Comparison of ENCODE assay signal across 17 mouse cellular contexts in genomic region chr2:154765554-154766008, GRCm38 (mm10). TPM values are rescaled to one million over a fixed set of nuclear protein-coding genes. Genes with fewer than 3 reads are reported as not detected.
DNase-seq lines count a peak whose midpoint lies in the region; ATAC-seq and TF ChIP-seq lines count a peak whose summit lies in the region.
"Had no signal": no experiment of that assay in that cellular context is flagged by ENCODE, and none has a peak within 500 bp of the region (broad histone marks: within the 10 kb centered on the region; RNA-seq: fewer than 3 reads in every experiment).

No protein-coding gene starts in this region.

- WGBS in kidney, adult 2 months = 53% methylated on average over 8 of the region's 8 CpGs
- 3% methylated on average over 8 of the region's 8 CpGs for WGBS in macrophage (ENCODE audit: missing documents)
- 79% methylated on average over 8 of the region's 8 CpGs for WGBS in midbrain, embryonic 11.5 days

- no peak for TF ChIP-seq POLR2A in kidney, adult 2 months (IDR thresholded peaks at IDR 0.05; ENCODE audit: low read depth, low read length)
- no peak for TF ChIP-seq POLR2A in MEL (IDR thresholded peaks at IDR 0.05; ENCODE audit: control insufficient read depth in 1 of 2, insufficient read depth in 1 of 2, low read depth in 1 of 2, low read length in 2 of 2, poor library complexity in 1 of 2)

- 0 out of 2 replicates have a peak, but pooled peaks have one; percentile 36 for ATAC-seq in erythroblast, adult 5-6 weeks (replicated peaks; ENCODE audit: low FRiP score, poor library complexity, severe bottlenecking)
- no peak for ATAC-seq in midbrain, embryonic 11.5 days (ENCODE audit: low FRiP score)
- ATAC-seq: forebrain, postnatal 0 days; hindbrain, postnatal 0 days had no signal

- H3K79me2 ChIP-seq in MEL (ENCODE audit: control insufficient read depth, insufficient read depth, low read length, poor library complexity) (no peaks in the 10 kb centered on the region), macrophage (ENCODE audit: inconsistent target) (no peaks in the 10 kb centered on the region)

- H3K36me3 ChIP-seq in kidney, adult 2 months (ENCODE audit: control insufficient read depth, insufficient read depth, low read length) = no peaks in the 10 kb centered on the region
- H3K36me3 ChIP-seq in MEL (ENCODE audit: control insufficient read depth in 1 of 2, insufficient read depth in 2 of 2, low read length in 2 of 2) (peaks cover 0 to 2% of the 10 kb centered on the region in 2 experiments; a peak in 2 of 4 replicates), macrophage (ENCODE audit: inconsistent target) (no peaks in the 10 kb centered on the region)
- no peaks in the 10 kb centered on the region for H3K36me3 ChIP-seq in midbrain, embryonic 11.5 days (ENCODE audit: control insufficient read depth, insufficient read depth, low read length)
- H3K36me3 ChIP-seq: limb, embryonic 13.5 days had no signal

- H3K4me1 ChIP-seq in kidney, adult 2 months (ENCODE audit: control insufficient read depth, insufficient read depth, low read length) = no peaks in the 10 kb centered on the region
- peaks cover 0 to 19% of the 10 kb centered on the region in 2 experiments; a peak in 2 of 4 replicates for H3K4me1 ChIP-seq in MEL (ENCODE audit: control insufficient read depth in 1 of 2, insufficient read depth in 2 of 2, low read length in 2 of 2)
- H3K4me1 ChIP-seq in midbrain, embryonic 11.5 days (ENCODE audit: control insufficient read depth, insufficient read depth, low read length) = no peaks in the 10 kb centered on the region

- no peak for TF ChIP-seq RAD21 in MEL (IDR thresholded peaks at IDR 0.05; ENCODE audit: low read depth, low read length)

- H3K27ac ChIP-seq in kidney, adult 2 months (ENCODE audit: insufficient read depth, low read depth, low read length) = no peak overlapping the region
- H3K27ac ChIP-seq in MEL (ENCODE audit: control insufficient read depth, low read depth, low read length) (no peak overlapping the region), macrophage (peak overlapping the region; percentile 17; the same call in 1 of the 2 replicates)
- no peak overlapping the region for H3K27ac ChIP-seq in midbrain, embryonic 11.5 days (ENCODE audit: low read depth, low read length)
- H3K27ac ChIP-seq: heart, adult 2 months; hindbrain, postnatal 0 days; limb, embryonic 13.5 days had no signal

- H3K9ac ChIP-seq in MEL (ENCODE audit: control insufficient read depth, low read depth, low read length, poor library complexity, severe bottlenecking) = no peak overlapping the region
- H3K9ac ChIP-seq in midbrain, embryonic 11.5 days (ENCODE audit: low read length) = no peak overlapping the region
- H3K9ac ChIP-seq: forebrain, postnatal 0 days; limb, embryonic 13.5 days had no signal

- no peak overlapping the region for H3K4me3 ChIP-seq in kidney, adult 2 months (ENCODE audit: insufficient read depth, low read depth, low read length)
- H3K4me3 ChIP-seq in MEL (ENCODE audit: control insufficient read depth in 1 of 2, insufficient read depth in 1 of 2, low read depth in 2 of 2, low read length in 2 of 2) (no peak overlapping the region), macrophage (ENCODE audit: inconsistent target) (no peak overlapping the region)
- no peak overlapping the region for H3K4me3 ChIP-seq in midbrain, embryonic 11.5 days (ENCODE audit: low read depth, low read length)
- H3K4me3 ChIP-seq: heart, adult 2 months; limb, embryonic 13.5 days had no signal

- DNase-seq in kidney, adult 2 months = peak; percentile 8
- DNase-seq in kidney, adult 11 months = no peak
- peak; percentile 73 for DNase-seq in MEL (ENCODE audit: low read depth, low spot score)
- DNase-seq in urinary bladder, postnatal 10 days (ENCODE audit: low spot score) = no peak
- DNase-seq in midbrain, embryonic 11.5 days (ENCODE audit: low spot score, missing footprints) = no peak
- DNase-seq in cerebellum, adult 18-20 months = no peak
- DNase-seq: cerebellum, postnatal 14 days; forebrain, postnatal 0 days; layer of hippocampus, postnatal 36 days; right cerebral cortex, postnatal 4 days had no signal

- TF ChIP-seq CTCF in kidney, adult 2 months (conservative IDR thresholded peaks at IDR 0.05; ENCODE audit: insufficient read depth, insufficient read length, low read depth, low read length) = no peak
- TF ChIP-seq CTCF in MEL (IDR thresholded peaks at IDR 0.05 in 2 of 3, conservative IDR thresholded peaks at IDR 0.05 in 1 of 3; ENCODE audit: control insufficient read depth in 1 of 3, insufficient read depth in 1 of 3, low read depth in 2 of 3, low read length in 3 of 3, poor library complexity in 1 of 3, severe bottlenecking in 1 of 3) = no peak

- no peak for TF ChIP-seq EP300 in MEL (IDR thresholded peaks at IDR 0.05; ENCODE audit: low read depth in 1 of 2, low read length in 2 of 2)

- no peaks in the 10 kb centered on the region for H3K27me3 ChIP-seq in kidney, adult 2 months (replicated peaks; ENCODE audit: control insufficient read depth, insufficient read depth, low read length)
- no peaks in the 10 kb centered on the region; a peak in 1 of 4 replicates for H3K27me3 ChIP-seq in MEL (ENCODE audit: control insufficient read depth in 1 of 2, insufficient read depth in 2 of 2, low read length in 2 of 2)
- no peaks in the 10 kb centered on the region for H3K27me3 ChIP-seq in midbrain, embryonic 11.5 days (ENCODE audit: control insufficient read depth, insufficient read depth, low read length)
- H3K27me3 ChIP-seq: limb, embryonic 13.5 days had no signal

- H3K9me3 ChIP-seq in MEL (replicated peaks; ENCODE audit: insufficient read depth, low read length) = no peaks in the 10 kb centered on the region
- no peaks in the 10 kb centered on the region for H3K9me3 ChIP-seq in midbrain, embryonic 11.5 days (ENCODE audit: control insufficient read depth, low read length)

- H3K4me2 ChIP-seq in midbrain, embryonic 11.5 days = no peak overlapping the region
- H3K4me2 ChIP-seq: limb, embryonic 13.5 days had no signal

TF ChIP-seq in MEL, 35 proteins besides CTCF, POLR2A, EP300 and RAD21:
- TF ChIP-seq MEF2A (IDR thresholded peaks at IDR 0.05; ENCODE audit: extremely low read depth, insufficient replicate concordance, low read depth, low read length, poor library complexity, severe bottlenecking) = no peak
- 0 out of 2 replicates have a peak, but pooled peaks have one; percentile 24 for TF ChIP-seq SIN3A (IDR thresholded peaks at IDR 0.05; ENCODE audit: low read length)

RNA-seq across cellular contexts. Expression of gene Gm14214, which starts 4.2 kb away (rescaled TPM):
- not detected in 2 replicates for polyA plus RNA-seq in kidney, adult 2 months (2012; rRNA removed)
- not detected in 2 replicates for total RNA-seq in MEL (2012; rRNA removed)
- polyA plus RNA-seq in MEL (2012; ENCODE audit: insufficient read depth in 1 of 2, insufficient read length in 2 of 2, low read depth in 1 of 2, low replicate concordance in 2 of 2, missing spikeins in 1 of 2) (under 1 TPM in 1 of 2 experiments, not detected in 1; 0.17 TPM), macrophage (2018) (not detected in 3 replicates)
- not detected in 2 replicates for total RNA-seq in erythroblast, adult 5-6 weeks (2015; ENCODE audit: low replicate concordance)
- not detected in 2 replicates for total RNA-seq in erythroblast, adult 5-6 weeks (2017; ENCODE audit: low replicate concordance)
- total RNA-seq in macrophage (2018; cell fraction: chromatin; rRNA removed) = not detected
- not detected for total RNA-seq in macrophage (2018; cell fraction: cytosol; rRNA removed)
- total RNA-seq in macrophage (2018; cell fraction: nucleus; rRNA removed) = not detected
- not detected in 2 replicates for polyA plus RNA-seq in midbrain, embryonic 11.5 days (2014; fragmentation: Nextera tagmentation; extraction: Ambion mirVana)
- total RNA-seq: forebrain, postnatal 0 days; heart, adult 2 months; hindbrain, postnatal 0 days; layer of hippocampus, postnatal 36 days; midbrain, postnatal 0 days had no signal
- polyA plus RNA-seq: embryonic facial prominence, embryonic 14.5 days; forebrain, postnatal 0 days; heart, adult 2 months; hindbrain, postnatal 0 days; limb, embryonic 13.5 days; midbrain, postnatal 0 days had no signal

RNA-seq across cellular contexts. Expression of gene Raly, which starts 25.3 kb away (rescaled TPM):
- polyA plus RNA-seq in kidney, adult 2 months (2012; rRNA removed) = 152 and 163 TPM in 2 replicates
- total RNA-seq in MEL (2012; rRNA removed) = 214 and 237 TPM in 2 replicates
- polyA plus RNA-seq in MEL (2012; ENCODE audit: insufficient read depth in 1 of 2, insufficient read length in 2 of 2, low read depth in 1 of 2, low replicate concordance in 2 of 2, missing spikeins in 1 of 2) (100 to 1,000 TPM in 1 of 2 experiments, not detected in 1; 407 TPM), macrophage (2018) (115 to 167 TPM (median 115 TPM) in 3 replicates)
- 31.1 and 38.2 TPM in 2 replicates for total RNA-seq in erythroblast, adult 5-6 weeks (2015; ENCODE audit: low replicate concordance)
- total RNA-seq in erythroblast, adult 5-6 weeks (2017; ENCODE audit: low replicate concordance) = 51.7 and 77.5 TPM in 2 replicates
- total RNA-seq in macrophage (2018; cell fraction: chromatin; rRNA removed) = 10 to 100 TPM; 39.9 to 68.0 (median 57.2) TPM
- total RNA-seq in macrophage (2018; cell fraction: cytosol; rRNA removed) = 100 to 1,000 TPM in 22 of 26 experiments, 10 to 100 TPM in 4; 92.8 to 124 (median 110) TPM
- total RNA-seq in macrophage (2018; cell fraction: nucleus; rRNA removed) = 10 to 100 TPM; 39.2 to 77.8 (median 55.0) TPM
- polyA plus RNA-seq in midbrain, embryonic 11.5 days (2014; fragmentation: Nextera tagmentation; extraction: Ambion mirVana) = 56.9 and 66.8 TPM in 2 replicates

RNA-seq across cellular contexts. Expression of gene a, which starts 25.6 kb away (rescaled TPM):
- not detected in 2 replicates for polyA plus RNA-seq in kidney, adult 2 months (2012; rRNA removed)
- not detected in 2 replicates for total RNA-seq in MEL (2012; rRNA removed)
- polyA plus RNA-seq in MEL (2012; ENCODE audit: insufficient read depth in 1 of 2, insufficient read length in 2 of 2, low read depth in 1 of 2, low replicate concordance in 2 of 2, missing spikeins in 1 of 2) (not detected), macrophage (2018) (not detected in 3 replicates)
- not detected in 2 replicates for total RNA-seq in erythroblast, adult 5-6 weeks (2015; ENCODE audit: low replicate concordance)
- not detected in 2 replicates for total RNA-seq in erythroblast, adult 5-6 weeks (2017; ENCODE audit: low replicate concordance)
- total RNA-seq in macrophage (2018; cell fraction: chromatin; rRNA removed) = not detected
- total RNA-seq in macrophage (2018; cell fraction: cytosol; rRNA removed) = not detected
- total RNA-seq in macrophage (2018; cell fraction: nucleus; rRNA removed) = not detected
- 0.36 and 0.40 TPM in 2 replicates for polyA plus RNA-seq in midbrain, embryonic 11.5 days (2014; fragmentation: Nextera tagmentation; extraction: Ambion mirVana)
- total RNA-seq: heart, adult 2 months; hindbrain, postnatal 0 days; layer of hippocampus, postnatal 36 days; midbrain, postnatal 0 days had no signal
- polyA plus RNA-seq: heart, adult 2 months had no signal

Comparison
In these comparisons a context has a peak if more than half of its experiments do, and no peak if none do; other contexts are left out.
1. DNase-seq: peak in kidney, adult 2 months (single experiment) and MEL (single experiment); none in kidney, adult 11 months (single experiment), urinary bladder, postnatal 10 days (single experiment), midbrain, embryonic 11.5 days (single experiment) and cerebellum, adult 18-20 months (0 of 2).